Mouse (Mus musculus) gastrocnemius, postnatal 10 days (tissue): ENCODE results near the gene Klk1b24. TPM values are rescaled to one million over a fixed set of nuclear protein-coding genes. Genes with fewer than 3 reads are reported as not detected.
"Not testable (repeated sequence)": the region's sequence is repeated elsewhere in the genome, so short reads cannot be mapped to it uniquely, and the experiment has no call there.

ENCODE experiments used
- DNase-seq: peaks from one replicate; pipeline ENCODE4 v3.0.0; 2021; ENCODE audit warnings: mixed read lengths
- long read RNA-seq, 2 experiments: library from polyadenylated mRNA; stranded (forward); transcript quantifications; one replicate each; pipeline ENCODE4 v2.0.0; 2021
- total RNA-seq, 2 experiments: library from RNA; stranded (reverse); gene quantifications; 2 replicates each; pipeline ENCODE4 v1.2.3; 2021

Gene Klk1b24
- total RNA-seq, result not detected
- long read RNA-seq, experiment 1, result 0 reads
- long read RNA-seq, experiment 2, result 0 reads

DNA sequence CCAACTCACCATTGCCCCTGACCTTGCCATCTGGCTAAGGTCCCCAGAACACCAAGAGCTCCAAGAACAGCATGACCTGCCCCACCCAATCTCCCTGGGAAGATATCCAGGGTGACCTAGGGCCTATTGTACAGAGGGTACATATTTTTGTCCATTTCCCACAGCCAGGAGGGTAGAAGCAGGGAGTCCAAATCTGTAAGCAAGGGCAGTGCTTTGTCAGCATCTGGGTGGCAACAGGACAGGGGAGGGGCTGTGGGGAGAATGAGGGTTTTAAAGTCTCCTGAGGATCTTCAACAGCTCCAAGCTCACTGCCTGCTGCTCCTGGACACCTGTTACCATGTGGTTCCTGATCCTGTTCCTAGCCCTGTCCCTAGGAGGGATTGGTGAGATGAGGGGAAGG lies at the start of gene Klk1b24:
Gene Klk1b24, plus strand, starts transcription at position 301 of the 400 bp plus-strand sequence.
- not testable (repeated sequence) for DNase-seq

DNA sequence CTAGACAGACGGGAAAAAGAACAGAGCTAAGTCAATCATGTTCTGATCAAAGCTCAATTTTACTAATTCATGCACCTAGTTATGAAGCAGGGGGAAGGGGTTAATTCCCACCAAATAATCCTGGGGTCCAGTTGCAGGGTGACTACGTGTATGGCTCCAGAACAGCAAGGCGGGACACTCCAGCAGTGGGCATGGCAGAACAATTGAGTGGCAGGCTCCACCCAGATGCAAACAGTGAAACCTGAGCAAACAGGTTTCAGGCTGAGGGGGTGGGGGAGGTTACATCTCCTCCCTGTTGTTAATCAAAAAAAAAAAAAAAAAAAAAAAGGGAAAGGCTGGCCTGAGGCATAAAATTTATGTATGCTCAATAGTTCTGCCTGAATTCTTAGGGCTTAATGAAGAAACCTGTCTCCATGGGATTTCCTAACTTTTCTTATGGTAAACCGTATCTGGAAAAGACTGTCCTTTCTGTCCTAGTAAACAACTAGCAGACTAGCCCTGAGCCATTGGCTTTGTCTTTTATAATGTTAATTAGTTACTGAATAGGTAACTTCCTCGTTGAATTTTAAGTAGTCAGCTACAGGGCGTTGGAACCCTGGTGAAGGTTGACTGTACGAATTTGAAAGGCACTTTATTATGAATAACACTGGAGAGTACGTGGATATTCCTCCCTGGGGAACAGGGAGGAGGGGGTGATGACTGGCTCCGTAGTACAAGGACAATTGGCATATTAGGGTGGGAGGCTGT lies 8.6 kb upstream of the Klk1b24 start:
- DNase-seq, result no peak

DNA sequence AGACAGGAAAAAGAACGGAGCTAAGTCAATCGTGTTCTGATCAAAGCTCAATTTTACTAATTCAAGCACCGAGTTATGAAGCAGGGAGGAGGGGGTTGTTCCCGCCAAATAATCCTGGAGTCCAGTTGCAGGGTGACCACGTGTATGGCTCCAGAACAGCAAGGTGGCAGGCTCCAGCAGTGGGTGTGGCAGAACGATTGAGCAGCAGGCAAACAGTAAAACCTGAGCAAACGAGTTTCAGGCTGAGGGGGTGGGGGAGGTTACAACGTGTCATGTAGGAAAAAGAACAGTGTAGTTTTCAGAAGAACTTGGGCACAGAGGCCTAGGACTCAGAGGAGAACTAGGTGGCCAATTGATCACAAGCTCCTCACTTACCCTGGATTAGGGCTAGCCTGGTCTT lies 1.5 kb upstream of the Klk1b24 start:
- DNase-seq, result not testable (repeated sequence)

DNA sequence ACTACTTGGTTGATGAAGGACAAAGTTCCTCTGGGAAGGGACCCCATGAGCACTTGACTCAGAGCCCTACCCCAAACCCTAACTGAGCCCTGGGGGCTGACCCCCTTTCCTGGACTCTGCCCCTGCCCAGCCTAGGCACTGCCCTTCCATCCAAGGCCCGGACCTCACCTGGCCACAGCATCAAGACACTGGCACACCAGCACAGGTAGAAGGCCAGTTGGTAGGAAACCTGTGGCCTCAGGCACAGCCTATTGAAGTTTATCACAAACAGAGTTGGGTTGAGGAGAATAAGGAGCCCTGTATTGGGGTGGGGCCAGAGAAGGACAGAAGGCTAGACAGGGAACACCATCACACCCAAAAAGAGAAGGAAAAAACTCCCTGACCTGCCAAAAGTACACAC lies 5.4 kb downstream of the Klk1b24 start:
- not testable (repeated sequence) for DNase-seq

DNA sequence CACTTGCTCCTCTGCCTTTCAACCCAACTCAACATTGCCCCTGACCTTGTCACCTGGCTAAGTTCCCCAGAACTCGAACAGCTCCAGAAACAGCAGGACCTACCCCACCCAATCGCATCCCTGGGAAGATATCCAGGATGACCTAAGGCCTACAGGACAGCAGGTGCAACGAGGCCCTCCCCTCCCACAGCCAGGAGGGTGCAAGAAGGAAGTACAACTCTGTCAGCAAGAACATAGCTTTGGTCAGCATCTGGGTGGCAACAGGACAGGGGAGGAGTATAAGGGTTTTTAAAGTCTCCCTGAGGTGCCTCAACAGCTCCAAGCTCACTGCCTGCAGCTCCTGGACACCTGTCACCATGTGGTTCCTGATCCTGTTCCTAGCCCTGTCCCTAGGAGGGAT lies 9.9 kb downstream of the Klk1b24 start, which contains the start of gene Klk1b3:
Gene Klk1b3, plus strand, starts transcription at position 301 of the 400 bp plus-strand sequence.
- DNase-seq, result no peak

DNA sequence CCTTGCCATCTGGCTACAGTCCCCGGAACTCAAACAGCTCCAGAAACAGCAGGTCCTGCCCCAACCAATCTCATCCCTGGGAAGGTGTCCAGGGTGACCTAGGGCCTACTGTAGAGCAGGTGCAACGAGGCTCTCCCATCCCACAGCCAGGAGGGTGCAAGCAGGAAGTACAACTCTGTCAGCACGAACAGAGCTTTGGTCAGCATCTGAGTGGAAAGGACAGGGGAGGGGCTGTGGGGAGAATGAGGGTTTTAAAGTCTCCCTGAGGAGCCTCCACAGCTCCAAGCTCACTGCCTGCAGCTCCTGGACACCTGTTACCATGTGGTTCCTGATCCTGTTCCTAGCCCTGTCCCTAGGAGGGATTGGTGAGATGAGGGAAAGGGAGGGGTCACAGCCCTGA lies 19.1 kb downstream of the Klk1b24 start, which contains the start of gene Klk1b4:
Gene Klk1b4, plus strand, starts transcription at position 301 of the 400 bp plus-strand sequence.
- not testable (repeated sequence) for DNase-seq

DNA sequence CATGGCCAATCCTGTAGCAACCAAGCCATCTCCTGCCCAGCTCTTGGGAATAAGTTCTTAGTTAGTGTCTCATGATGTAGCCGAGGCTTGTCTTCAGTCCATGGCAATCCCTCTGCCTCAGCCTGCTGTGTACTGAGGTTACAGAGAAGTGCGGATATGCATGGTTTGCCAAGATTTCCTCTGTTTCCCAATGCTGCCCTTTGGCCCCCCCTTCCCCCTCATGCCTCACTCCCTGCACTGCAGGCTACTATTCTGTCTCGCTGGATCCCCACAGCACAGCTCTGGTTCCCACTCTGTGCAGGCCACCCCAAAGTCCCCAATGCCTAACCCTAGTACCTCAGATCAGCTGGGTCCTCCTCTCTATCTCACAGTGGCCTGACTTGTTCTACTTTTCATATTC lies 20.3 kb downstream of the Klk1b24 start:
- no peak for DNase-seq

DNA sequence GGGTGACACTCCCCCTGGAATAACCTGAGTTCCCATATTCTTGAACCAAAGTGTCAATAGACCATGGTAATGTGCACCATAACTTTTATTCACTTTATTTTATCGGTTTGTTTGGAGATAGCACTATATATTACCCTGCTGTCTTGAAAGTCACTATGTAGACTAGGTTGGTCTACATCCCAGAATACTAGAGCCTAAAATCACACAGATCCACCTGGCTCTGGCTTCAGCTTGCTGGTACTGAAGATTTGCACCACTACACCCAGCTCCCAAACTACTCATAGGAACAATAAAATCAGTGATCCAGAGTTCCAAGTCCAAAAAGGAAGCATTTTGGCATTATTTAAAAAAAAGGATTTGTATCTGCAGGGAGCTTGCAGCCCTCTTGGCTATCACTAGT lies 27.6 kb downstream of the Klk1b24 start, which contains the start of gene Klk1b5:
Gene Klk1b5, plus strand, starts transcription at position 301 of the 400 bp plus-strand sequence.
- DNase-seq, result no peak

DNA sequence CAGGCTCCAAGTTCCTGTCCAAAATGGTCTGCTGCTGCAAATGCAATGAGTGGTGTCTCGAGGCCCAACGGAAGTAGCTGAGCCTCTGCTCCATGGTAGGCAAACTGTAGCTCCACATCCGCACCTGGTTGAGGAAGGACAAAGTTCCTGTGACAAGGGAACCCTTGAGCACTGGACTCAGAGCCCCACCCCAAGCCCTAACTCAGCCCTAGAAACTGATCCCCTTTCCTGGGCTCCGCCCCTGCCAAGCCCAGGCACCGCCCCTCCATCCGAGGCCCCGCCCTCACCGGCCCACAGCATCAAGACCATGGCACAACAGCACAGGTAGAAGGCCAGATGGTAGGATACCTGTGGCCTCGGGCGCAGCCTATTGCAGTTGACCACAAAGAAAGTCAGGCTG lies 33.6 kb downstream of the Klk1b24 start:
- not testable (repeated sequence) for DNase-seq

DNA sequence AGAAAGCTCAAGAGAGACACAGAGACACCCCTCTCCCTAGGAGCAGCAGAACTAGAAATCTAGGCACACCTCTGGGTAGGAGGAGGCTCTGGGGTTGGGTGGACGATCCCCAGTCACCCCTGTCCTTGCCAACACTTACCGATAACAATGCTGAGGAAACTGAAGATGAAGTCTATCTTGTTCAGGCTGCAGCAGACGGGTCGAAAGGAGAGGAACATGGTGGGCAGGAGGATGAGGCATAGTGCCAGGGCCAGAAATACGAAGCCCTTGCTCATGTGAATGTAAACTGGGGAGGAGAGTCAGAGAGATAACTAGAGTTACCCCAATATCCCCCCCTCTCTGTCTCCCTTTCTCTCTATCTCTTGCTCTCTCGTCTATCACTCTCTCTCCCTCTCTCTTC lies 34.3 kb downstream of the Klk1b24 start:
- DNase-seq, result not testable (repeated sequence)

DNA sequence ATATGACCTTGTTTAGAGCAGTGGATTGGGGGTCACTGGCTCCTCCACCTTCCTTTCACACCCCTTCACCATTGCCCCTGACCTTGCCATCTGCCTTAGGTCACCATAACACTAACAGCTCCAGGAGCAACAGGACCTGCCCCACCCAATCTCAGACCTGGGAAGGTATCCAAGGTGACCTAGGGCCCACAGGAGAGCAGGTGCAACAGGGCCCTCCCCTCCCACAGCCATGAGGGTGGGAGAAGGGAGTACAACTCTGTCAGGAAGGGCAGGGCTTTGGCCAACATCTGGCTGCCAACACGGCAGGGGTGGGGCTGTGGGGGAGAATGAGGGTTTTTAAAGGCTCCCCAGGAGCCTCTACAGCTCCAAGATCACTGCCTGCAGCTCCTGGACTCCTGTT lies 37.0 kb downstream of the Klk1b24 start, which contains the start of gene Klk1:
Gene Klk1, plus strand, starts transcription at position 285 of the 400 bp plus-strand sequence.
- DNase-seq, result no peak

DNA sequence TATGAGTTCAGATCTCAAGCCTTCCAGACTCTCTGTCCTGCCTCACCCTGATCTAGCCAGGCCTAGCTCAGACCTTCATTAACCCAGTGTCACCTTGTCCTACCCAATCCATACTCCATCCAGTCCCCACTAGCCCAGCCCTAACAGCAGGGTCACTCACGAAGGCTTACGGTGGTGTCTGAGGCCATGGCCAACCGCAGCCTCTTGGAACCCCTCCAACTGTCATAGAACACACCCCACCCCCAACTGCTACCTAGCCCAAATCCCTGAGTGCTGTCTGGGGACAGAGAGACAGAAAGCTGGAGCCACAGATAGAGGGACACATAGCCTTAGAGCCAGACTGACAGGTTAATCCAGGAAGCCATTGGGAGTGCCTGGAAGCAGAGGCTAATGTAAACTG lies 47.9 kb downstream of the Klk1b24 start, which contains the start of gene Gm36864:
Gene Gm36864, plus strand, starts transcription at position 269 of the 400 bp plus-strand sequence.
- no peak for DNase-seq

DNA sequence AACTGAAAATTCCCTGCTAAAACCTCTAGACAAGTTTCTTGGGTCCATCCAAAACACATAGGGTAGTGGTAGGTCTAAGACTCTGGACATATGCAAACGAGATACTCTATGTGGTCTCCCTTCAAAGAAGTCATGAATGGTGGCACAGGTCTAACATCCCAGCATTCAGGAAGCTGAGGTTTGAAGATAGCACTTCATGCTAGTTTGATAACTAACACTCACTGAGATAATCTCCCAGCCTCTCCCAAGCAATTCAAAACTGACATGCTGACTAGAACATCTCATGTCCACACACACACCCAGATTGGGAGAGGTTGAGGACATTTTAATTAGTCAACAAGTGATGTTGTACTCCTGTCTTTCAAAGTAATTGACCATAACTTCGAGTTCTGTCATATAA lies 51.9 kb downstream of the Klk1b24 start:
- no peak for DNase-seq

DNA sequence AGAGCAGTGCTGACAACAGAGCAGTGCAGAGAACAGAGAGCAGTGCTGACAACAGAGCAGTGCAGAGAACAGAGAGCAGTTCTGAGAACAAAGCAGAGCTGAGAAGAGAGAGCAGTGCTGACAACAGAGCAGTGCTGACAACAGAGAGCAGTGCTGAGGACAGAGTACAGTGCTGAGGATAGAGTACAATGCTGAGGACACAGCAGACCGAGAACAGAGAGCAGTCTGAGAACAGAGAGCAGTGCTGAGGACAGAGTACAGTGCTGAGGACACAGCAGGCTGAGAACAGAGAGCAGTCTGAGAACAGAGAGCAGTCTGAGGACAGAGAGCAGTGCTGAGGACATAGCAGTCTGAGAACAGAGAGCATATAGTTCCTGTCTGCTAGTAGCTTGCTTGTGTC lies 52.7 kb downstream of the Klk1b24 start:
- no peak for DNase-seq

DNA sequence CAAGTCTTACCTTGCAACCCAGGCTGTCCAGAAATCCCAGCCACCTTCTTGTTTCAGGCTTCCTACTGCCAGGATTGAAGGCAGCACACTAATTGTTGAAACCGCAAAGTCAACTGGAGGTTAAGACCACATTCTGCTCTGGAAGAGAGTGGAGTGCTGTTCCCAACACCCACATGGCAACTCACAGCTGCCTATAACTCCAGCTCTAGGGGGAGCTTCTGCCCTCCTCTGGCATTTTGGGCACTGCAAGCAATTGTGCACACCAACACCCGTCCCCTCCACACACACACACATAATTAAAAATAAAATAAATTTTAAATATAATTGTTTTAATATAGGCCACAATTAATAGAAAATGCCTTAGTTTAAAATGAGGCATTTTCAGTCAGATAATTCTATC lies 53.1 kb downstream of the Klk1b24 start:
- DNase-seq, result no peak

Other genes with a start within 250 kb of the Klk1b24 start
- not detected for gene Klk1b8, start 237.6 kb upstream of the Klk1b24 start, total RNA-seq
- not detected for gene Klk1b1, start 221.5 kb upstream of the Klk1b24 start, total RNA-seq
- gene Klk1b9, start 212.2 kb upstream of the Klk1b24 start, total RNA-seq, result not detected
- not detected for gene Klk1b11, start 192.4 kb upstream of the Klk1b24 start, total RNA-seq
- under 1 TPM in 1 of 2 experiments, not detected in 1; 0.23 TPM for gene Klk1b26, start 176.1 kb upstream of the Klk1b24 start, total RNA-seq
- gene Klk1b27, start 135.9 kb upstream of the Klk1b24 start, total RNA-seq, result not detected
- gene Klk1b21, start 85.9 kb upstream of the Klk1b24 start, total RNA-seq, result not detected
- gene Klk1b22, start 75.6 kb upstream of the Klk1b24 start, total RNA-seq, result not detected
- not detected for gene Klk1b16, start 51.5 kb upstream of the Klk1b24 start, total RNA-seq
- gene Klk1b3, start 10.0 kb downstream of the Klk1b24 start, total RNA-seq, result not detected
- gene Klk1b4, start 19.2 kb downstream of the Klk1b24 start, total RNA-seq, result not detected
- gene Klk1b5, start 27.7 kb downstream of the Klk1b24 start, total RNA-seq, result not detected
- gene Klk1, start 37.1 kb downstream of the Klk1b24 start, total RNA-seq, result not detected
- gene Gm36864, start 47.9 kb downstream of the Klk1b24 start, total RNA-seq, result not detected
- gene 1700028J19Rik, start 58.5 kb downstream of the Klk1b24 start, total RNA-seq, result under 1 TPM; 0.23 to 0.61 TPM
- gene 2410002F23Rik, start 58.5 kb downstream of the Klk1b24 start, total RNA-seq, result 10 to 100 TPM; 23.7 to 35.0 TPM
- gene Acp4, start 69.1 kb downstream of the Klk1b24 start, total RNA-seq, result not detected
- not detected for gene Gm15517, start 73.2 kb downstream of the Klk1b24 start, total RNA-seq
- gene Clec11a, start 118.7 kb downstream of the Klk1b24 start, total RNA-seq, result 1 to 10 TPM; 5.0 to 6.8 TPM
- gene Shank1, start 122.0 kb downstream of the Klk1b24 start, total RNA-seq, result 1 to 10 TPM; 2.0 to 2.7 TPM
- under 1 TPM; 0.38 to 0.41 TPM for gene Syt3, start 195.9 kb downstream of the Klk1b24 start, total RNA-seq
- gene 1700008O03Rik, start 197.6 kb downstream of the Klk1b24 start, total RNA-seq, result not detected
- gene Lrrc4b, start 240.8 kb downstream of the Klk1b24 start, total RNA-seq, result 1 to 10 TPM; 1.9 to 2.5 TPM